Mouse (Mus musculus) neural tube, embryonic 12.5 days (tissue): ENCODE measurements around the gene Wrb. TPM values are rescaled to one million over a fixed set of nuclear protein-coding genes. Genes with fewer than 3 reads are reported as not detected.

Experiments used
- ATAC-seq: fragments of 200-750 bp; cut with Nextera tagmentation; 2 replicates; pipeline ENCODE4 v1.8.0; 2017; ENCODE audit warnings: low read depth, mild to moderate bottlenecking, moderate TSS enrichment, moderate library complexity; ENCODE audit not compliant: low FRiP score
- H3K27ac ChIP-seq: fragments of 300-500 bp; sonication (generic); 2 replicates; pipeline ENCODE4 v1.5.1; 2016
- H3K27me3 ChIP-seq: fragments of 300-500 bp; sonication (generic); replicated peaks from 2 replicates; pipeline ENCODE4 v1.6.1; 2016; ENCODE audit warnings: mild to moderate bottlenecking
- H3K36me3 ChIP-seq: fragments of 300-500 bp; sonication (generic); 2 replicates; pipeline ENCODE4 v1.6.1; 2016; ENCODE audit warnings: mild to moderate bottlenecking
- H3K4me1 ChIP-seq: fragments of 300-500 bp; sonication (generic); 2 replicates; pipeline ENCODE4 v1.6.1; 2016
- H3K4me2 ChIP-seq: fragments of 300-500 bp; sonication (generic); replicated peaks from 2 replicates; pipeline ENCODE4 v1.6.1; 2016; ENCODE audit warnings: mild to moderate bottlenecking
- H3K4me3 ChIP-seq: fragments of 300-500 bp; sonication (generic); 2 replicates; pipeline ENCODE4 v1.5.1; 2016
- H3K9ac ChIP-seq: fragments of 300-500 bp; sonication (generic); 2 replicates; pipeline ENCODE4 v1.6.1; 2016; ENCODE audit warnings: mild to moderate bottlenecking
- H3K9me3 ChIP-seq: fragments of 300-500 bp; sonication (generic); 2 replicates; pipeline ENCODE4 v1.6.1; 2016; ENCODE audit warnings: mild to moderate bottlenecking
- WGBS: fragments of 180-500 bp; shearing (Covaris S2); methylation state at CpG from one replicate; pipeline ENCODE4 v1.1.7; 2016; 5-methylcytosine and 5-hydroxymethylcytosine counted together
- polyA plus RNA-seq: library from polyadenylated mRNA; unstranded; fragments of >200 nt; fragmentation: Nextera tagmentation; extraction: Ambion mirVana; gene quantifications from 2 replicates; pipeline ENCODE4 v1.2.1, GENCODE M21; 2016

The Wrb gene
- polyA plus RNA-seq, 1 experiment from 2014 or later: 120 TPM

GRCm38 (mm10) chr16:96200702-96201028, 55.5 kb downstream of the Wrb start:
- Histone ChIP-seq H3K4me1 (peaks cover 10% of the 10 kb centered on the region), H3K27me3 (no peaks in the 10 kb centered on the region), H3K4me3 (peak overlapping the region; percentile 18; the same call in 1 of the 2 replicates), H3K9me3 (no peaks in the 10 kb centered on the region), H3K27ac (no peak overlapping the region), H3K9ac (0 out of 2 replicates have a peak overlapping the region, but pooled peaks have one; percentile 26), H3K4me2 (peak overlapping the region; percentile 61), H3K36me3 (no peaks in the 10 kb centered on the region)
- ATAC-seq: peak; percentile 29; the same call in 1 of the 2 replicates
- 35% methylated on average over 9 of the region's 9 CpGs for WGBS

- Histone ChIP-seq H3K4me3 (no peak overlapping the region), H3K9me3 (no peaks in the 10 kb centered on the region), H3K4me1 (peaks cover 10% of the 10 kb centered on the region), H3K9ac (no peak overlapping the region), H3K27me3 (no peaks in the 10 kb centered on the region), H3K36me3 (no peaks in the 10 kb centered on the region), H3K27ac (no peak overlapping the region), H3K4me2 (no peak overlapping the region)
- 71% methylated on average over 11 of the region's 11 CpGs for WGBS
- ATAC-seq: no peak
These were observed 56.5 kb downstream of the Wrb start for GRCm38 (mm10) chr16:96201485-96202232.

Other genes with a start within 250 kb of the Wrb start
- 72.1 and 72.5 TPM in 2 replicates for gene Psmg1, start 154.4 kb upstream of the Wrb start, polyA plus RNA-seq
- 219 and 234 TPM in 2 replicates for gene Brwd1, start 62.9 kb upstream of the Wrb start, polyA plus RNA-seq
- 680 and 694 TPM in 2 replicates for gene Hmgn1, start 17.7 kb upstream of the Wrb start, polyA plus RNA-seq
- gene Lca5l, start 46.9 kb downstream of the Wrb start, polyA plus RNA-seq: 1.6 and 1.7 TPM in 2 replicates
- gene Sh3bgr, start 55.0 kb downstream of the Wrb start, polyA plus RNA-seq: 2.5 and 4.6 TPM in 2 replicates
- gene B3galt5, start 90.4 kb downstream of the Wrb start, polyA plus RNA-seq: 1.0 TPM in 2 replicates